Mouse (Mus musculus) NIH3T3 (cell line): ENCODE results near the gene Exoc6.

Experiments used
- DNase-seq: peaks from one replicate; pipeline ENCODE4 v3.0.0-alpha.2; 2012; ENCODE audit warnings: low read depth

Gene Exoc6

DNA sequence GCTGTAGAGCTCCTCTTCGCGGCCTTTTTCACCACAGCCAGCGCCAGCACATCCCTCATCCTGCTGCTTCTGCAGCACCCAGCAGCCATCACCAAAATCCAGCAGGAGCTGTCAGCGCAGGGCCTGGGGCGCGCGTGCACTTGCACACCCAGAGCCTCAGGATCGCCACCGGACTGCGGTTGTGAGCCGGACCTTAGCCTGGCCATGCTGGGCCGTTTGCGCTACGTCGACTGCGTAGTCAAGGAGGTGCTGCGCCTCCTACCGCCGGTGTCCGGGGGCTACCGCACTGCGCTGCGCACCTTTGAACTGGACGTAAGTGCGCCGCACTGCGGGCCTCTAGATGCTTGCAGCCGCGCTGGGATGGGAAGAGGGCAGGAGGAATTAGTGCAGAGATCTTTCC, 140.5 kb downstream of the Exoc6 start:
- no peak for DNase-seq

DNA sequence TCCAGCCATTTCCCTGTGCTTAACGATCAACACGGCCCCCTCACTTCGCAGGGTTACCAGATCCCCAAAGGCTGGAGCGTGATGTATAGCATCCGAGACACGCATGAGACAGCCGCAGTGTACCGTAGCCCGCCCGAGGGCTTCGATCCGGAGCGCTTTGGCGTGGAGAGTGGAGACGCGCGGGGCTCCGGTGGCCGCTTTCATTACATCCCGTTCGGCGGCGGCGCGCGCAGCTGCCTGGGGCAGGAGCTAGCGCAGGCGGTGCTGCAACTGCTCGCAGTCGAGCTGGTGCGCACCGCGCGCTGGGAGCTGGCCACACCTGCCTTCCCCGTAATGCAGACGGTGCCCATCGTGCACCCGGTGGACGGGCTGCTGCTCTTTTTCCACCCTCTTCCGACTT, 142.7 kb downstream of the Exoc6 start:
- no peak for DNase-seq

DNA sequence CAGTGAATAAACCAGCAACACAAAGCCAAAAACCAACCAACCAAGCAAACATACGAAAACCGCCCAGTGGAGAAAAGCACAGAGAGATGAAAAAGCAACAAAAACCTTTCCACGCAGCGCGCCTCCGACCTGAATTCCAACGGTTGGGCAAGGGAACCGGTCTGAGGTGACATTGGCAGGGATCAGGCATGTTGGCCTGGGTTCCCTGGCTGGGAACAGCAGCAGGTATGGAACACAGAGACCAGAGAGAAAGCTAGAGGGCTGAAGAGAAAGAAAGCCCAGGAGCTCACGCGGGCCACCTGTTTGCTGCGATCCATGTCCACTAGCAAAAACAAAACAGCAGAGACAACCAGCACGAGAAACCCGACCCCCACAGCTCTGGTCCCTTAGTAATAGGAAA, 144.9 kb downstream of the Exoc6 start:
- DNase-seq, result no peak

DNA sequence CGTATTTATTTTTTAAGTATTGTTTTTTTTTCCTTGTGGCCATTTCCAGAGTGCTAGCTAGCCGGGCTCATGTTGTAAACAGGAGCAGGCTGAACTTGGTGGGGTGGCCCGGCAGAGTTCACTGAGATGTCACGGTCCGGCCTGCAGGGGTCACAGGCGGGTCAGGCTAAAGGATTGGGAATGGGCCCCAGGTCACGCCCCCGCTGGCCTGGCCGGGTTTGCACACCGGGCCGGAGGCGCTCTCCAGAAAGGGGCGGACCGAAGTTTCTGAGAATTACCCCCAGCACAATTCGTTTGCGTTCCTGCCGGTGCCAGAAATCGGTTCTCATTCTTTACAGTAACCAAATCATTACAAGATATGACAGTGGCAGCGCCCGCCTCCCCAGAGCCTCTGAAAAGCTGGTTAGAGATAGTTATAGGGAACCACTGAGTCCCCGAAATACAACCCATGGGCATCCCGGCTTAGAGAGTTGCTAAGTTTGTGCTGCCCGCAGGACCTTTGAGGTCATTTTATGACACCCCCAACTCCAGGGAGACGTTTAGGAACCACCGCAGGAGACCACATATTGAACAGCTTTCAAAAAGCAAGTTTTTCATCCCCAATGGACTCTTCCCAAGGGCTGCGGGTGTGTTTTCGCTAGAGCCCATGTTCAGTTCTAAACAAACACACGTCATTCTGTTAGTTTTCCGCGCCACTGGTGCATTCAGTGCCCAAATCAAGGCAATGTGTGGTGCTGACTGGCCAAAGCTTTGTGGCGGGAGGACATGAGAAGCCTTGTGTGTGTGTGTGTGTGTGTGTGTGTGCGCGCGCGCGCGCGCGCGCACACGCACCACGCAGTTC, 145.8 kb downstream of the Exoc6 start:
- no peak for DNase-seq

DNA sequence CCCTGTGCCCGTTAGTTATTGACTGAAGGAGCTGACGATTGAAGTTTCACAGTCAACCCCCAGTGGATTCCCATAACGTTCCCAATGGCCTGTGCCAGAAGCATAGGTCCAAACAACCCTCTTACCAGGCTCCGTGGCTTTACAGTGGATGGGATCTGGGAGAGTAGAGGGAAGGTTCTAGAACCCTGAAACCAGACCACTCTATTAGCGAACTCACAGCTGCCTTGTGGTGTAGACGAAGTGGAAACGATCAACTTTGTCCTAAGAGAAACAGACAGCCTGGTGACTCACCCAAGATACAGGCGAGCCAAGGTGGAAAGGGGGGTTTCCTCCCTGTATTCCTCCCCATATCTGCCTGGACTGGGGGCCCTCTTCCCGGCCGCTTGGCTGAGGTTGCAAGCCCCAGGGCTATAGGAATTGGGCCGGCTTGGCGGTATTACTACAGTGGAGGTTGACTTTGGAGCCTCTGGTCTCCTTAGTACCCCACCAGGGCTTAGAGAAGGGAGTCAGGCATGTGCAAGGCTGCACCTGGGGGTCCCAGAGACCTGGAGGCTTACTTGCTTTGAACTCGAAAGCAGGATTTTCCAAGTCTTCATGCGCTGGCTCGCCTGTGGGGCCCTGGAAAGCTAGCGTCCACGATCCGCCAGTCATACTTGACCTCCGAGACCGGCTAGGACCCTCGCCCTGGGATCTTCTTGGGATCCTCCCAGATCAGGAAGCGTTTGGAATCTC, 146.6 kb downstream of the Exoc6 start:
- DNase-seq, result no peak

DNA sequence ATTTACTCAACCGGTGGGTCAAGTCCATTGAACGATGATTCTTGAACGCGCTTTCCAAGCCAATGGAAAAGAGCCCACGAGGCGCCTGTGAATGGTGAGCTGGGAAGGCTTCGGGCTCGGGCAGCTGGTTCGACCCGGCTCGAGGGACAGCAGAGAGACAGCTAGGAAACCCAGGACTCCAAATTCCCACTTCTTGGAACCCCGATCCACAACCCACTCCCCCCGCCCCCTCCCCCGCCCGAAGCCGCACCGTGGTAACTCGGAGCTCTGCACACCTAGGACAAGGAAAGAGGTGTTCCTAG, 147.1 kb downstream of the Exoc6 start:
- no peak for DNase-seq

DNA sequence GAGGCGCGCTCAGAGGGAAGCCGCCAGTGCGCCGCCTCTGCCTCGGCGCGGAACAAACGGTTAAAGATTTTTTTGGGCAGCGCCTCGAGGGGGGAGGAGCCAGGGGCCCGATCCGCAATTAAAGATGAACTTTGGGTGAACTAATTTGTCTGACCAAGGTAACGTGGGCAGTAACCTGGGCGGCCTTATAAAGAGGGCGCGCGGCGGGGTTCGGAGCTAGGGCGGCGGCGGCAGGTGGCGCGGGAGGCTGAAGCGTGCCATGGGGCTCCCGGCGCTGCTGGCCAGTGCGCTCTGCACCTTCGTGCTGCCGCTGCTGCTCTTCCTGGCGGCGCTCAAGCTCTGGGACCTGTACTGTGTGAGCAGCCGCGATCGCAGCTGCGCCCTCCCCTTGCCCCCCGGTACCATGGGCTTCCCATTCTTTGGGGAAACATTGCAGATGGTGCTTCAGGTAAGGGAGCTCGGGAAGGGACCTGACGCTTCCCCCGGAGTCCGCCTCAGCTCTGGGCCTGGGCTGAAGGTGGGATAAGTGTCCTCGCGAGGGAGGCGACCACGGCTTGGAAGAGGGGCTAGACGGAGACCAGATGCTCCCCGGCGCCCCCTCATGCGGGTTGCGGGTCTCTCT, 147.5 kb downstream of the Exoc6 start, which contains the start of gene Cyp26a1:
Gene Cyp26a1, plus strand, starts transcription at position 148 of the 622 bp plus-strand sequence.
- no peak for DNase-seq

DNA sequence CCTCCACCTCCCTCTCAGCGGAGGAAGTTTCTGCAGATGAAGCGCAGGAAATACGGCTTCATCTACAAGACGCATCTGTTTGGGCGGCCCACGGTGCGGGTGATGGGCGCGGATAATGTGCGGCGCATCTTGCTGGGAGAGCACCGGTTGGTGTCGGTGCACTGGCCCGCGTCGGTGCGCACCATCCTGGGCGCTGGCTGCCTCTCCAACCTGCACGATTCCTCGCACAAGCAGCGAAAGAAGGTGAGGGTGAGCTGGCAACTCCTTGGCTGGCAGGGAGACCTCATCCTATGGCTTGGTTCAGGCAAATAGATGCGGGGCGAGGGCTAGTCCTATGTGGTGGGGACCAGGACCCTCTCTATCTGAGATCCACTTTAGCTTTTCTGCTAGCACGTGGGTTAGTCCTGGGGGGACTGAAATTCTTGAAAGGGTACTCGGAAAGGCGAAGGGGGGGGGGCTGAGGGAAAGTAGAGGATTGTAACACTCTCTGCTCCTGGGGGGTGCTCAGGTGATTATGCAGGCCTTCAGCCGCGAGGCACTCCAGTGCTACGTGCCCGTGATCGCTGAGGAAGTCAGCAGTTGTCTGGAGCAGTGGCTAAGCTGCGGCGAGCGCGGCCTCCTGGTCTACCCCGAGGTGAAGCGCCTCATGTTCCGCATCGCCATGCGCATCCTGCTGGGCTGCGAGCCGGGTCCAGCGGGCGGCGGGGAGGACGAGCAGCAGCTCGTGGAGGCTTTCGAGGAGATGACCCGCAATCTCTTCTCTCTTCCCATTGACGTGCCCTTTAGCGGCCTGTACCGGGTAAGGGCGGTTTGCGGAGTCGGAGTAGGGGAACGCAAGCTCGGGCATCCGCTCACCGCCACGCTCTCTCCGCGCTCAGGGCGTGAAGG, 148.3 kb downstream of the Exoc6 start:
- DNase-seq, result no peak

DNA sequence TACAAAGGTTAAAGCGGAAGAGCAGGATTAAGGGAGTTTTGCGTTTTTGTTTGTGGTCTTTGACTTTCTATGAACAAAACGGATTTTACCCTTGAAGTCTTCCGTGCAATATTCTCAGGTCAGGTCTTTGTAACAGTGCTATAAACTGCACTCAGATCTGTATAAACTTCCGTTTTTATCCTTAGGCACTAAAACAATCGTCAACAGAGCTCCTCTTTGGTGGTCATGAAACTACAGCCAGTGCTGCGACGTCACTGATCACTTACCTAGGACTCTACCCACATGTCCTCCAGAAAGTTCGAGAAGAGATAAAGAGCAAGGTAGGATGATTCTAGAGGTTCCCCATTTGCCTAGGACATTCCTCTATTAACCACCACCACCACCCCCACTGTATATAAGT, 149.5 kb downstream of the Exoc6 start:
- no peak for DNase-seq

DNA sequence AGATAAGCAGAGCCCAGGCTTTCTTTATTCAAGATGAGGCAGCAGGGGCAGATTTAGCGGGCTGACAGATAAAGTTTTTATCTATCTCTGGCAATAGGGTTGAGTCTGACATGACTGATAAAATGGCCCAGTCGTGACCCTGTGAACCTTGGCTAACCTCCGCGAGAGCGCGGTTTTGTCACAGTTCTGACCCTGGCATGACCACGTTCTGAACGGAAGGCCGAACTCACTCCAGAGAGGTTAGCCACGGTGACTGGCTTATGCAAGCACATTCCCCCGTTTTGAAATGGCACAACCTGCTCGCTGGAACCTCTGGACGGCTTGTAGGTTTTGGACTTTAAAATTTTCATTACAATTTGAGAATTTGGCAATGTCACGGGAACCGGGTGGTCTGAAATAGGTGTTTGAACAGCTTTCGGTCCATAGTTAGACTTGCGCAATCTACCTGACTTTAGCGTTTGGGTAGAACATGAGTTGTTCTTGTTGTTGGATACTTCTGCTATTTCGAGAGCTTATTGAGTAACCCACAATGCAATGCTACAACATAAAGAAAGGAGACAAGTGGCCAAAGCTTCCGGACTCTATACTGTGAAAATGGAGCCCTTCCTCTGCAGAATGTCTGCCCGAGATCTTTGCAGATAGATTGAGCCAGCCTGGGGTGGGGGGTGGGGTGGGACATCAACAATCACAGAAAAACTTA, 152.3 kb downstream of the Exoc6 start:
- no peak for DNase-seq

DNA sequence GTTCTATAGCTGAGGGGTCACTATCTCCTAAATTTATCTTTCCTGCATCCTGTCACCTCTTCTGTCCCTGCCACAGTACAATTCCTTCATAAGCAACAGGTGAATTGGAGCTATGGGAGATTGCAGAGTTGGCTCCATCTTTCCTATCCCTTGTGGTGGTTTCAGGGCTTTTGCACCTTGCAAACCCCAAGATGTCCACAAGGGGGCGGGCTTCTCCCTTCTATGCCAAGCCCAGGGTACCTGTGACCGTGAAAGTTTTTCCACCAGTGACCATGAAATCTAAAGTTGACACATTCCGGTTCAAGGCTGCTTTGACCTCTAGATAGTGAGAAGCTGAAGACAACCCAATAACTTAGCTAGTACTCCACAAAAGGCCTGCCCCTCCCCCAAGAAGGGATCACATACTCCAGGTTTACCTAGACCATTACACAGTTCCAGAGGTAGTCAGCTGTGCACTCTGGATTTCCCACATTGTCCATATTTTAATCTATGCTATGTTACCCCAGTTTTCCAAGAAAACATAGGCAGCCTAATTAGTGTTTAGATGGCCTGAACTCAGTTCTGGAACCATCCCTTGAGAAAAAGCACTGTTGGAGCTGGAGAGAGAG, 153.8 kb downstream of the Exoc6 start:
- peak; percentile 87 for DNase-seq

DNA sequence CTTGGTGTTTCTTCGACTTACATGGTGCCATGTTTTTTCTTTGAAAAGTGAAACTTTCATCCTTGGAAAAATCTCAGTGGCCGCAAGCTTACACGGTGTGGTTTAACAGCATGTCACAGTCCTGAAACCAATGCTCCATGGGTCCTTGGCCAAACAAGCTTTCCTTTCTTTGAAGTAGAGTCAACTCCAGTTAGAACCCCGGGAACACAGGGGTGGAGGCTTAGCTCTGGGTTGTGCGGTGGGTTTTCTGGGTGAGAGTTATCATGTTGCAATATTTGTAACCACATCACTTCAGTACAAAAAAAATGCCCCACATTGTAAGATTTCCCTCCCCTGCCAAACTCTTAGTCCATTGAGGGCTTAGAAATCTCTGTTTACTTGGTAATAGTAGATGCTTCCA, 155.5 kb downstream of the Exoc6 start:
- no peak for DNase-seq

DNA sequence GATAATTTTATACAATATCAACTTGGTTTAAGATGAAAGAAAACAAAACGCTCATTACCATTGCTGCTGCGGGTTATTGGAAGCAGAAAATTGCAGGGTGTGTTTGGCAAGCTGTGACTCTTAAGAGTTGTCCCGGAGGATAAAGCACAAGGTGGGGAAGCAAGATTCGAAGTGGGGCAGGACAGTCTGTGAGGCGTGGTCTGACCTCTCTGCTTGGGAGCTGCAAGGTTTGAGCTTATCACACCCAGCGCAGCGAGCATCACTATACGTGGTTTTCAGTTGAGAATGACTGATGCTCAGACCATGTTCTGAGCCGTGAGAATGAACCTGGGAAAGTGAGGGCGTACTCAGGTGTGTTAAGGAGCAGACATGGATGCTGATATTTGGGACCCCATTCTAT, 164.5 kb downstream of the Exoc6 start:
- no peak for DNase-seq

DNA sequence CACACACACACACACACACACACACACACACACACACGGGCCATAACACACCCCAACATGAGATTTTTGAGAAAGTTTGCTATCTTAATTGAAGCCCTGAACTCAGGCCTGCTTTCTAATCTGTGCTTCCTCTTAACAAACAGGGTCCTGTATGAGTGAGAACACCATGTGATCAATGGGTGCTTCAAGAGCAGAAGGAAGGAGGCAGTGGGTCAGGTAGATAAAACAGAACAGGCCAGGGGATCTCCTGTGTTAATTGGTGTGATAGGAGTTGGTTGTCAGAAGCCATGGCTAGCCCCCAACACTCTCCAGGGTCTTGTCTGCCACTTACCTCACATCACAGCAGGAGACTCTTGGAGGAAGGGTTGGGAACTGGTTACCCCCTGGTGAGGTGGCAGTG, 165.8 kb downstream of the Exoc6 start:
- no peak for DNase-seq

DNA sequence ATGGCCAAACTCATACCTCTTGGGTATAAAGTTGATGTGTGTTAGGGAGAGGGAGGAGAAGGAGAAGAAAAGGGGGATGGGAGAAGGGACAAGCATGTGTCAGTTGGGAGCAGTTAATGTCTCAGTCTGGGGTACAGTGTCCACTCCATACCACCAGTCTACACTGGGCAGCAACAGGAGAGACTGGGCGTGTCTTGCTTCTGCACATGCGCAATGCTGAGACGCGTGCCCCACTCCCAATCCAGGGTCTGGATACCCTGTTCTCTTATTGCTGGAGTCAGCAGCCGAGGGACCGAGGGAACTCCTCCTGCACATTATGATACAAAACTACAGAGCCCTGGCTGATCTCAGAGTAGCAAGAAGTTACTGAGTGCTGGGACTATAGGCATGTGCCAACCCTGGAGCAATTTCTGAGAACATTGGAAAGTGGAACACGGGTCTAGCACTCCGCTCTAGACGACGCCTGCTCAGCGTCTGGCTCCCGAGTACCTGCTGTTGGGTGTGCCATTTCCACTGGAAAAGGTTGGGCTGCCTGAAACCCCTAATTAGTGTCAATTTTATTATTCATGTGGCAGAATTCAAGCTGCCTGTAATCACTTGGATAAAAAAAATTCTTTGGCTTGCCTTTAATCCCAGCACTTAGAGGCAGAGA, 166.4 kb downstream of the Exoc6 start:
- no peak for DNase-seq

DNA sequence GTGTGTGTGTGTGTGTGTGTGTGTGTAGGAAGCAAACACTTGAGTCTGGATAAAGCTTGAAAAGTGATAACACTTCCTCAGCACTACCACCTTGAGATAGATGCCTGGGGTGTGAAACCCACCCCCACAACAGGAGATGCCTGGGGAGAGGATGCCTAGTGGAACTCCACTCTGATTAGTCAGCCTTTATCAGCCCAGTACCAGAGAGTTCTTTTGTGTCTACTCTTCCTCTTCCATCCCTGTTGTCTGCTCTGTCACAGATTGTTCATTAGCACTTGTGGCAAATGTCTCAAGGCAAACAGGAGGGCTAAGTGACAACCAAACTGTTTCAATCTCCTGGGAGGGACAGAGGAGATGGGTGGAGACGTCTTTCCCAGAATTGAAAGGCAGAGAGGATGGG, 168.9 kb downstream of the Exoc6 start:
- no peak for DNase-seq

DNA sequence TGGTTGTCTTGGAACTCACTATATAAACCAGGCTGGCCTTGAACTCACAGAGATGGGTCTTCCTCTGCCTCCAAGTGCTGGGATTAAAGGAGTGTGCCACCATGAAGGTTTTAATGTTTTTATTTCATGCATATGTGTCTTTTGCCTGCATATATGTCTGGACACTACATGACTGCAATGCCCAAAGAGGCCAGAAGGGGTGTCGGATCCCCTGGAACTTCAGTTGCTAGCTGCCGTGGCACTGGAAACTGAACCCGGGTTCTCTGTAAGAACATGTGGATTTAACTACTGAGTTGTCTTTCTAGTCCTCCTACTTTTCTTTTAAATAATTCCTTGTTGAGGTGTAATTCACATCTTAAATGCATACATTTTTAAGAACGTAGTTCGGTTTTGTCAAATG, 174.4 kb downstream of the Exoc6 start:
- DNase-seq, result no peak

DNA sequence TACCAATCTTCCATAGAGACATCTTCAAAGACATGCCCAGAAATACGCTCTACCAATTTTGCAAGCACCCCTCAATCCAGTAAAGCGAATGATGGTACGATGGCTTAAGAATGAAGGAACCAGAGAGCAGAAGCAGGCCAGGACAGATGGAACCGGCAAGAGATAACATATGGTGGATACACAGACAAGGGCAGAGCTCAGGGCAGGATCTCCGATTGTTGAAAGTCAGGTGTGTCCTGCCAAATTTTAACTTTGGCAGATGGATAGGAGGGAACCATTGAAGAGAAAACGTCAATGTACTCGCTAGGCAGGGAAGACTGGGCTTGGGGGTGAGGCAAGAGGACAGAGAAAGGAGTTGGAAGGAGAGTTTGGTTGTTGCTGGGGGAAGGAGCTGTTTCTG, 176.4 kb downstream of the Exoc6 start:
- no peak for DNase-seq

DNA sequence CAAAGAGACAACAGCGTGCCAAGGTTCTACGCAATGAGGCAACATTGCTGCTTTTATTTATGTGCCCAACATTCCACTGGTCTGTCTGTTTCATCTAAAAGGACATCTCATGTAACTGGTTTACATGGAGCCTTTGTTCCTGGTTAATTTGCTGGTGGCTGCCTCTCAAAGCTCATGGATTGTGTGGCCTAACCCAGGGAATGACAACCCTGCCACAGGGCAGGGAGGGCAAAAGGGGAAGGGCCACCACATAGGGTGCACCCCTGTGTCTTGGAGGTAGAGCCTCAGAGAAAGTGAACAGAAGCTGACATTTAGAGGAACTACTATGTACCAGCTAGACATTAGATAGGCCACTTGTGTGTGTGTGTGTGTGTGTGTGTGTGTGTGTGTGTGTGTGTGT, 177.1 kb downstream of the Exoc6 start:
- DNase-seq, result no peak
